Mouse (Mus musculus): ENCODE measurements around the gene Gm13290. TPM values are rescaled to one million over a fixed set of nuclear protein-coding genes. Genes with fewer than 3 reads are reported as not detected.

Gene Gm13290
- polyA plus RNA-seq, 1 experiment from 2014 or later, result 0.59 TPM

Other genes with a start within 250 kb of the Gm13290 start
- not detected in 2 replicates for gene Ifna15, start 215.6 kb upstream of the Gm13290 start, polyA plus RNA-seq (2015; fragmentation: Nextera tagmentation; extraction: Ambion mirVana)
- gene Ifna14, start 202.0 kb upstream of the Gm13290 start, polyA plus RNA-seq (2015; fragmentation: Nextera tagmentation; extraction: Ambion mirVana), result not detected in 2 replicates
- not detected in 2 replicates for gene Ifna9, start 181.4 kb upstream of the Gm13290 start, polyA plus RNA-seq (2015; fragmentation: Nextera tagmentation; extraction: Ambion mirVana)
- gene Ifna12, start 170.5 kb upstream of the Gm13290 start, polyA plus RNA-seq (2015; fragmentation: Nextera tagmentation; extraction: Ambion mirVana), result not detected in 2 replicates
- gene C87499, start 139.4 kb upstream of the Gm13290 start, polyA plus RNA-seq (2015; fragmentation: Nextera tagmentation; extraction: Ambion mirVana), result not detected in 2 replicates
- gene Ifna13, start 129.4 kb upstream of the Gm13290 start, polyA plus RNA-seq (2015; fragmentation: Nextera tagmentation; extraction: Ambion mirVana), result not detected in 2 replicates
- gene Ifna16, start 96.9 kb upstream of the Gm13290 start, polyA plus RNA-seq (2015; fragmentation: Nextera tagmentation; extraction: Ambion mirVana), result not detected in 2 replicates
- gene Ifna2, start 89.9 kb upstream of the Gm13290 start, polyA plus RNA-seq (2015; fragmentation: Nextera tagmentation; extraction: Ambion mirVana), result not detected in 2 replicates
- not detected in 2 replicates for gene Ifnab, start 82.5 kb upstream of the Gm13290 start, polyA plus RNA-seq (2015; fragmentation: Nextera tagmentation; extraction: Ambion mirVana)
- gene Gm26566, start 52.0 kb upstream of the Gm13290 start, polyA plus RNA-seq (2015; fragmentation: Nextera tagmentation; extraction: Ambion mirVana), result 0.36 and 0.51 TPM in 2 replicates
- 83.6 and 87.9 TPM in 2 replicates for gene Klhl9, start 51.4 kb upstream of the Gm13290 start, polyA plus RNA-seq (2015; fragmentation: Nextera tagmentation; extraction: Ambion mirVana)
- not detected in 2 replicates for gene Gm13271, start 19.0 kb upstream of the Gm13290 start, polyA plus RNA-seq (2015; fragmentation: Nextera tagmentation; extraction: Ambion mirVana)
- gene Gm13283, start 13.7 kb upstream of the Gm13290 start, polyA plus RNA-seq (2015; fragmentation: Nextera tagmentation; extraction: Ambion mirVana), result 0.19 and 0.26 TPM in 2 replicates
- not detected in 2 replicates for gene Gm13289, start 3.1 kb downstream of the Gm13290 start, polyA plus RNA-seq (2015; fragmentation: Nextera tagmentation; extraction: Ambion mirVana)
- gene Gm13272, start 6.0 kb downstream of the Gm13290 start, polyA plus RNA-seq (2015; fragmentation: Nextera tagmentation; extraction: Ambion mirVana), result 0.28 TPM in 1 of 2 replicates, not detected in the other
- gene Ifnz, start 8.3 kb downstream of the Gm13290 start, polyA plus RNA-seq (2015; fragmentation: Nextera tagmentation; extraction: Ambion mirVana), result 0.48 TPM in 1 of 2 replicates, not detected in the other
- not detected in 2 replicates for gene Gm13276, start 11.9 kb downstream of the Gm13290 start, polyA plus RNA-seq (2015; fragmentation: Nextera tagmentation; extraction: Ambion mirVana)
- gene Gm13277, start 14.8 kb downstream of the Gm13290 start, polyA plus RNA-seq (2015; fragmentation: Nextera tagmentation; extraction: Ambion mirVana), result not detected in 2 replicates
- gene Gm13278, start 17.7 kb downstream of the Gm13290 start, polyA plus RNA-seq (2015; fragmentation: Nextera tagmentation; extraction: Ambion mirVana), result not detected in 2 replicates
- not detected in 2 replicates for gene Gm13275, start 20.7 kb downstream of the Gm13290 start, polyA plus RNA-seq (2015; fragmentation: Nextera tagmentation; extraction: Ambion mirVana)
- gene Gm13279, start 23.6 kb downstream of the Gm13290 start, polyA plus RNA-seq (2015; fragmentation: Nextera tagmentation; extraction: Ambion mirVana), result not detected in 2 replicates
- gene Gm13285, start 25.8 kb downstream of the Gm13290 start, polyA plus RNA-seq (2015; fragmentation: Nextera tagmentation; extraction: Ambion mirVana), result 0.70 and 1.1 TPM in 2 replicates
- gene Gm13287, start 29.4 kb downstream of the Gm13290 start, polyA plus RNA-seq (2015; fragmentation: Nextera tagmentation; extraction: Ambion mirVana), result not detected in 2 replicates
- 0.06 and 0.15 TPM in 2 replicates for gene Gm13288, start 31.7 kb downstream of the Gm13290 start, polyA plus RNA-seq (2015; fragmentation: Nextera tagmentation; extraction: Ambion mirVana)
- gene Ifna7, start 42.4 kb downstream of the Gm13290 start, polyA plus RNA-seq (2015; fragmentation: Nextera tagmentation; extraction: Ambion mirVana), result not detected in 2 replicates
- not detected in 2 replicates for gene Ifna11, start 46.1 kb downstream of the Gm13290 start, polyA plus RNA-seq (2015; fragmentation: Nextera tagmentation; extraction: Ambion mirVana)
- gene Ifna6, start 53.6 kb downstream of the Gm13290 start, polyA plus RNA-seq (2015; fragmentation: Nextera tagmentation; extraction: Ambion mirVana), result not detected in 2 replicates
- not detected in 2 replicates for gene Ifna5, start 61.7 kb downstream of the Gm13290 start, polyA plus RNA-seq (2015; fragmentation: Nextera tagmentation; extraction: Ambion mirVana)
- not detected in 2 replicates for gene Ifna4, start 68.0 kb downstream of the Gm13290 start, polyA plus RNA-seq (2015; fragmentation: Nextera tagmentation; extraction: Ambion mirVana)
- not detected in 2 replicates for gene Ifna1, start 76.3 kb downstream of the Gm13290 start, polyA plus RNA-seq (2015; fragmentation: Nextera tagmentation; extraction: Ambion mirVana)
- gene Ifne, start 106.4 kb downstream of the Gm13290 start, polyA plus RNA-seq (2015; fragmentation: Nextera tagmentation; extraction: Ambion mirVana), result not detected in 2 replicates